Mouse (Mus musculus): ENCODE measurements around the gene Tspo.

- TF ChIP-seq CTCF (IDR thresholded peaks at IDR 0.05; ENCODE audit: borderline replicate concordance, insufficient read depth, low read length) (no peak), POLR2A (IDR thresholded peaks at IDR 0.05; ENCODE audit: low read depth, low read length) (no peak)
Observed at GRCm38 (mm10) chr15:83515018-83515417, 48.4 kb upstream of the Tspo start.

Measured in embryonic fibroblast, embryonic 13.5 days (primary cell).